Mouse (Mus musculus) telencephalon, adult 2 months (tissue): ENCODE measurements around the gene Gm10408.
"Not testable (repeated sequence)": the region's sequence is repeated elsewhere in the genome, so short reads cannot be mapped to it uniquely, and the experiment has no call there.

Source experiments
- DNase-seq: peaks from one replicate; pipeline ENCODE4 v3.0.0-alpha.2; 2011; ENCODE audit warnings: low read depth, low spot score

Gm10408 gene

GRCm38 (mm10) chr14:3449079-3449478, at the start of gene Gm10408:
Gm10408 (plus strand) TSS chr14:3449379.
- not testable (repeated sequence) for DNase-seq

- not testable (repeated sequence) for DNase-seq
These were observed 36.9 kb upstream of the Gm10408 start, which contains the start of gene Gm10409 for GRCm38 (mm10) chr14:3412314-3412713. Gm10409 (plus strand) TSS chr14:3412614.

- not testable (repeated sequence) for DNase-seq
These were observed 21.4 kb upstream of the Gm10408 start, which contains the start of gene Gm3005 for GRCm38 (mm10) chr14:3427803-3428202. Gm3005 (plus strand) TSS chr14:3428103.
